Mouse (Mus musculus) forebrain, postnatal 0 days (tissue): Measurements from ENCODE around the gene 1110008L16Rik. TPM values are rescaled to one million over a fixed set of nuclear protein-coding genes. Genes with fewer than 3 reads are reported as not detected.

Experiments
- ATAC-seq: fragments of 200-750 bp; cut with Nextera tagmentation; 2 replicates; pipeline ENCODE4 v1.8.0; 2017; ENCODE audit warnings: mild to moderate bottlenecking, moderate library complexity
- DNase-seq: peaks from one replicate; pipeline ENCODE4 v3.0.0-alpha.2; 2015
- H3K27ac ChIP-seq: fragments of 300-500 bp; sonication (generic); 2 replicates; pipeline ENCODE4 v1.5.1; 2014; ENCODE audit warnings: low read depth, mild to moderate bottlenecking, antibody characterized with exemption, low read length, moderate library complexity, mixed read lengths
- H3K27me3 ChIP-seq: fragments of 300-500 bp; sonication (generic); 2 replicates; pipeline ENCODE4 v1.6.1; 2014; ENCODE audit warnings: mild to moderate bottlenecking, low read length, mixed read lengths; ENCODE audit not compliant: insufficient read depth
- H3K36me3 ChIP-seq: fragments of 300-500 bp; sonication (generic); 2 replicates; pipeline ENCODE4 v1.6.1; 2014; ENCODE audit warnings: mild to moderate bottlenecking, moderate library complexity; ENCODE audit not compliant: insufficient read depth
- H3K4me1 ChIP-seq: fragments of 300-500 bp; sonication (generic); 2 replicates; pipeline ENCODE4 v1.6.1; 2014; ENCODE audit warnings: antibody characterized with exemption; ENCODE audit not compliant: insufficient read depth
- H3K4me2 ChIP-seq: fragments of 300-500 bp; sonication (generic); 2 replicates; pipeline ENCODE4 v1.6.1; 2014; ENCODE audit warnings: low read depth, mild to moderate bottlenecking, moderate library complexity
- H3K4me3 ChIP-seq: fragments of 300-500 bp; sonication (generic); 2 replicates; pipeline ENCODE4 v1.5.1; 2014; ENCODE audit warnings: low read depth, low read length, mixed read lengths
- H3K9ac ChIP-seq: fragments of 300-500 bp; sonication (generic); 2 replicates; pipeline ENCODE4 v1.6.1; 2014; ENCODE audit warnings: mild to moderate bottlenecking
- H3K9me3 ChIP-seq: fragments of 300-500 bp; sonication (generic); 2 replicates; pipeline ENCODE4 v1.6.1; 2016; ENCODE audit warnings: low read length
- CTCF ChIP-seq: sonication (generic); IDR thresholded peaks from 2 replicates; pipeline ENCODE4 v1.5.1; 2016; ENCODE audit warnings: antibody characterized with exemption, control low read depth, low read depth
- WGBS: fragments of 180-500 bp; shearing (Covaris S2); extraction: QIAGEN DNeasy Blood & Tissue Kit; methylation state at CpG from one replicate; pipeline ENCODE4 v1.1.7; 2014; 5-methylcytosine and 5-hydroxymethylcytosine counted together
- polyA plus RNA-seq: library from polyadenylated mRNA; unstranded; fragments of >200 nt; fragmentation: Nextera tagmentation; extraction: Ambion mirVana; gene quantifications from 2 replicates; pipeline ENCODE4 v1.2.1, GENCODE M21; 2015
- total RNA-seq: library from RNA; depleted of rRNA; stranded (reverse); fragments of >200 nt; gene quantifications from 2 replicates; pipeline ENCODE4 v1.2.3, GENCODE M21; 2014

Gene 1110008L16Rik
- total and polyA plus RNA-seq, 2 experiments from 2014 or later: 11.9 to 15.6 TPM

DNA sequence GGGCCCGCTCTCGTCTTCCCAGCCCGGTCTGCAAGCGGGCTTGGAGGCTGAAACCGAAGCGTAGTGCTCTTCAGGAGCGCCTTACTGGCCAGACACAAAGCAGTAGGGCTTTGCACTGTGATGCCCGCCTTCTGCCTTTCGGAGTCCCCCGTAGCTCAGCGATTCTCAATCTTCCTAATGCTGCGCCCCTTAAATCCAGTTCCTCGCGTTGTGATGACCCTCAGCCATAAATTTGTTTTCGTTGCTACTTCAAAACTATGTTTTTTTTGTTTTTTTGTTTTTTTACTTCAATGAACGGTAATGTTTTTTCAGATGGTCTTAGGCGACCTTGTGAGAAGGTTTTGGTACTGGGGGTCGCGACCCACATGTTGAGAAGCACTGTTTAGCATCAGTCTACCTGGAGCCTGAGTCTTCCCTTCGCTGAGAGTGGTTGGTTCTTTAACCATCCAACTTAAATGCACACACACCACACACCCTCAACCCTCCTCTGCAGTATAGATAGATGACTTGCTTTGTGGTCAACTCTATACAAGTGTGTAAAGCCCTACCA lies 99.8 kb downstream of the 1110008L16Rik start:
- Histone ChIP-seq H3K9me3 (no peaks in the 10 kb centered on the region), H3K9ac (peak overlapping the region; percentile 74), H3K27me3 (no peaks in the 10 kb centered on the region), H3K27ac (peak overlapping the region; percentile 81), H3K36me3 (no peaks in the 10 kb centered on the region), H3K4me2 (peak overlapping the region; percentile 82), H3K4me3 (peak overlapping the region; percentile 69), H3K4me1 (peaks cover 10% of the 10 kb centered on the region)
- WGBS: 2% methylated on average over 20 of the region's 20 CpGs
- peak; percentile 25 for ATAC-seq
- TF ChIP-seq CTCF: no peak
- DNase-seq: no peak

GRCm38 (mm10) chr12:55407888-55408287 lies 108.5 kb downstream of the 1110008L16Rik start:
- Histone ChIP-seq H3K27ac (no peak overlapping the region), H3K4me3 (no peak overlapping the region), H3K4me1 (no peaks in the 10 kb centered on the region), H3K36me3 (peaks cover 32% of the 10 kb centered on the region), H3K27me3 (no peaks in the 10 kb centered on the region), H3K9ac (no peak overlapping the region), H3K4me2 (no peak overlapping the region), H3K9me3 (no peaks in the 10 kb centered on the region)
- no peak for TF ChIP-seq CTCF
- no peak for DNase-seq
- no peak for ATAC-seq
- 93% methylated on average over 5 of the region's 5 CpGs for WGBS

DNA sequence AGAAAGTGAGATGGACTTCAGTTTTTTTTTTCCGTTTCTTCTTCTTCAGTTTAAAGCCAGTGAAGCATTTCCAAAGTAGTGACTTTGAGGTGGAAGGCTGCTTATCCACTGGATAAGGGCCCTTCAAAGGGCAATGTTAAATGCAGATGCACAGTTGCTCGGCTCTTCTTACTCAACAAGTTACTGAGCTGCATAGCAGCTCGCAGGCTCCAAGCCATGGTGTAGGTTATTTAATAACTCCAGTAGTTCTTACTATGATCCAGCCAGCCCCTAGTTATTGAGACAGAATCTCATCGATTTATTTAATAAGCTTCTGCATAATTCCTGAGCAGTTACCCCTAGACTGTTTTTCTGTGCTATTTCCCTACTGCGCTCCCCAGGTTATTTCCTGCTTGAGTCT lies 115.9 kb downstream of the 1110008L16Rik start:
- WGBS: 93% methylated on average over 5 of the region's 5 CpGs
- H3K4me2 ChIP-seq: no peak overlapping the region
- ATAC-seq: no peak
- H3K9me3 ChIP-seq: no peaks in the 10 kb centered on the region
- no peaks in the 10 kb centered on the region for H3K27me3 ChIP-seq
- no peak overlapping the region for H3K4me3 ChIP-seq
- no peak for DNase-seq
- no peak overlapping the region for H3K9ac ChIP-seq
- H3K36me3 ChIP-seq: peaks cover 76% of the 10 kb centered on the region
- no peak overlapping the region for H3K27ac ChIP-seq
- no peaks in the 10 kb centered on the region for H3K4me1 ChIP-seq
- no peak for TF ChIP-seq CTCF

- Histone ChIP-seq H3K4me1 (no peaks in the 10 kb centered on the region), H3K9ac (no peak overlapping the region), H3K27ac (no peak overlapping the region), H3K4me3 (no peak overlapping the region), H3K4me2 (no peak overlapping the region), H3K9me3 (no peaks in the 10 kb centered on the region), H3K27me3 (no peaks in the 10 kb centered on the region), H3K36me3 (peaks cover 81% of the 10 kb centered on the region)
- no peak for ATAC-seq
- TF ChIP-seq CTCF: no peak
- WGBS: 96% methylated on average over 1 of the region's 1 CpGs
- no peak for DNase-seq
These were observed 116.4 kb downstream of the 1110008L16Rik start for GRCm38 (mm10) chr12:55415762-55416161.

- TF ChIP-seq CTCF: no peak
- H3K9me3 ChIP-seq: no peaks in the 10 kb centered on the region
- DNase-seq (no peak), ATAC-seq (no peak; the same call in 1 of the 2 replicates)
- H3K4me2 ChIP-seq: no peak overlapping the region
- WGBS: 95% methylated on average over 24 of the region's 24 CpGs
- H3K27me3 ChIP-seq: no peaks in the 10 kb centered on the region
- no peaks in the 10 kb centered on the region for H3K4me1 ChIP-seq
- no peak overlapping the region for H3K27ac ChIP-seq
- H3K4me3 ChIP-seq: no peak overlapping the region
- no peak overlapping the region for H3K9ac ChIP-seq
- peaks cover 45% of the 10 kb centered on the region for H3K36me3 ChIP-seq
These were observed 120.8 kb downstream of the 1110008L16Rik start for GRCm38 (mm10) chr12:55420220-55420619.

- Histone ChIP-seq H3K27me3 (no peaks in the 10 kb centered on the region), H3K9ac (no peak overlapping the region), H3K9me3 (no peaks in the 10 kb centered on the region), H3K4me2 (no peak overlapping the region), H3K4me1 (no peaks in the 10 kb centered on the region), H3K36me3 (peaks cover 29% of the 10 kb centered on the region), H3K4me3 (no peak overlapping the region), H3K27ac (no peak overlapping the region)
- 41% methylated on average over 3 of the region's 3 CpGs for WGBS
- no peak for DNase-seq
- no peak for TF ChIP-seq CTCF
- ATAC-seq: no peak
These were observed 122.7 kb downstream of the 1110008L16Rik start for GRCm38 (mm10) chr12:55422057-55422456.

GRCm38 (mm10) chr12:55426300-55426699 lies 126.9 kb downstream of the 1110008L16Rik start:
- H3K27me3 ChIP-seq: no peaks in the 10 kb centered on the region
- H3K9ac ChIP-seq: no peak overlapping the region
- H3K4me1 ChIP-seq: no peaks in the 10 kb centered on the region
- no peak for DNase-seq
- no peaks in the 10 kb centered on the region for H3K9me3 ChIP-seq
- no peak for ATAC-seq
- no peak overlapping the region for H3K4me2 ChIP-seq
- no peak overlapping the region for H3K27ac ChIP-seq
- H3K4me3 ChIP-seq: no peak overlapping the region
- no peak for TF ChIP-seq CTCF
- 93% methylated on average over 7 of the region's 7 CpGs for WGBS
- H3K36me3 ChIP-seq: no peaks in the 10 kb centered on the region
